Mouse (Mus musculus): ENCODE measurements around the gene Lmod1. TPM values are rescaled to one million over a fixed set of nuclear protein-coding genes. Genes with fewer than 3 reads are reported as not detected.

Gene Lmod1
- total RNA-seq, 1 experiment from 2014 or later = 1.1 TPM

- DNase-seq = no peak
Measured at GRCm38 (mm10) chr1:135362115-135362514, 37.5 kb downstream of the Lmod1 start.

GRCm38 (mm10) chr1:135363446-135363845 is 38.8 kb downstream of the Lmod1 start:
- no peak for DNase-seq

- no peak for DNase-seq
Measured at GRCm38 (mm10) chr1:135366380-135366779, 41.8 kb downstream of the Lmod1 start.

- DNase-seq = peak; percentile 53
Measured at GRCm38 (mm10) chr1:135367005-135367404, 42.4 kb downstream of the Lmod1 start.

GRCm38 (mm10) chr1:135367595-135367994 is 43.0 kb downstream of the Lmod1 start:
- no peak for DNase-seq

GRCm38 (mm10) chr1:135368245-135368644 is 43.6 kb downstream of the Lmod1 start:
- DNase-seq = peak; percentile 83

GRCm38 (mm10) chr1:135368982-135369381 is 44.4 kb downstream of the Lmod1 start:
- DNase-seq = peak; percentile 58

GRCm38 (mm10) chr1:135369415-135369814 is 44.8 kb downstream of the Lmod1 start:
- DNase-seq = no peak

GRCm38 (mm10) chr1:135373171-135373677 is 48.6 kb downstream of the Lmod1 start:
- DNase-seq = no peak

- no peak for DNase-seq
Measured at GRCm38 (mm10) chr1:135374175-135374867, 49.7 kb downstream of the Lmod1 start.

GRCm38 (mm10) chr1:135374868-135375581 is 50.4 kb downstream of the Lmod1 start, which contains the start of gene Shisa4:
TSS of gene Shisa4 (minus strand) at chr1:135375237.
- peak; percentile 68 for DNase-seq

- no peak for DNase-seq
Measured at GRCm38 (mm10) chr1:135378576-135378975, 54.0 kb downstream of the Lmod1 start.

- no peak for DNase-seq
Measured at GRCm38 (mm10) chr1:135379048-135379447, 54.4 kb downstream of the Lmod1 start.

- DNase-seq = no peak
Measured at GRCm38 (mm10) chr1:135380071-135380991, 55.7 kb downstream of the Lmod1 start.

- peak; percentile 21 for DNase-seq
Measured at GRCm38 (mm10) chr1:135381560-135381959, 57.0 kb downstream of the Lmod1 start.

GRCm38 (mm10) chr1:135384171-135384570 is 59.6 kb downstream of the Lmod1 start:
- DNase-seq = no peak

- no peak for DNase-seq
Measured at GRCm38 (mm10) chr1:135385161-135385560, 60.6 kb downstream of the Lmod1 start.

GRCm38 (mm10) chr1:135399466-135399865 is 74.9 kb downstream of the Lmod1 start:
- no peak for DNase-seq

- no peak for DNase-seq
Measured at GRCm38 (mm10) chr1:135401452-135402110, 77.0 kb downstream of the Lmod1 start.

- no peak for DNase-seq
Measured at GRCm38 (mm10) chr1:135405356-135405755, 80.7 kb downstream of the Lmod1 start.

GRCm38 (mm10) chr1:135408973-135409372 is 84.4 kb downstream of the Lmod1 start:
- no peak for DNase-seq

GRCm38 (mm10) chr1:135410967-135411366 is 86.4 kb downstream of the Lmod1 start:
- peak; percentile 54 for DNase-seq

Data from adrenal gland, postnatal 25 days (tissue).